Mouse (Mus musculus) kidney, adult 2 months (tissue): ENCODE data around the gene Hrasls5. TPM values are rescaled to one million over a fixed set of nuclear protein-coding genes. Genes with fewer than 3 reads are reported as not detected.

ENCODE experiments used
- DNase-seq: peaks from one replicate; pipeline ENCODE4 v3.0.0; 2021
- H3K27ac ChIP-seq: fragments of 200-500 bp; 2 replicates; pipeline ENCODE4 v1.5.1; 2012; ENCODE audit warnings: low read depth, low read length, control low read depth, inconsistent platforms; ENCODE audit not compliant: insufficient read depth
- H3K27me3 ChIP-seq: fragments of 200-500 bp; replicated peaks from 2 replicates; pipeline ENCODE4 v1.6.1; 2012; ENCODE audit warnings: mild to moderate bottlenecking, moderate library complexity, low read length, inconsistent platforms; ENCODE audit not compliant: control insufficient read depth, insufficient read depth
- H3K36me3 ChIP-seq: fragments of 200-500 bp; 2 replicates; pipeline ENCODE4 v1.6.1; 2012; ENCODE audit warnings: mild to moderate bottlenecking, moderate library complexity, low read length, inconsistent platforms; ENCODE audit not compliant: control insufficient read depth, insufficient read depth
- H3K4me1 ChIP-seq: fragments of 200-500 bp; 2 replicates; pipeline ENCODE4 v1.6.1; 2011; ENCODE audit warnings: low read length; ENCODE audit not compliant: control insufficient read depth, insufficient read depth
- H3K4me3 ChIP-seq: fragments of 200-500 bp; 2 replicates; pipeline ENCODE4 v1.5.1; 2011; ENCODE audit warnings: mild to moderate bottlenecking, low read depth, low read length, control low read depth; ENCODE audit not compliant: insufficient read depth
- CTCF ChIP-seq: fragments of 200-500 bp; conservative IDR thresholded peaks from 2 replicates; pipeline ENCODE4 v1.5.1; 2011; ENCODE audit warnings: low read depth, mild to moderate bottlenecking, control low read depth, low read length, moderate library complexity, mixed read lengths; ENCODE audit not compliant: insufficient read depth, insufficient read length
- POLR2A ChIP-seq: fragments of 200-500 bp; IDR thresholded peaks from one replicate; pipeline ENCODE4 v1.6.1; 2011; ENCODE audit warnings: low read depth, low read length, control low read depth
- WGBS: fragments of 180-500 bp; shearing (Covaris S2); methylation state at CpG from one replicate; pipeline ENCODE4 v1.1.7; 2018; 5-methylcytosine and 5-hydroxymethylcytosine counted together
- polyA plus RNA-seq: library from polyadenylated mRNA; depleted of rRNA; stranded (reverse); fragments of >200 nt; gene quantifications from 2 replicates; pipeline ENCODE4 v1.2.3, GENCODE M21; 2012

Gene Hrasls5
- polyA plus RNA-seq, 1 experiment = 0.42 TPM

DNA sequence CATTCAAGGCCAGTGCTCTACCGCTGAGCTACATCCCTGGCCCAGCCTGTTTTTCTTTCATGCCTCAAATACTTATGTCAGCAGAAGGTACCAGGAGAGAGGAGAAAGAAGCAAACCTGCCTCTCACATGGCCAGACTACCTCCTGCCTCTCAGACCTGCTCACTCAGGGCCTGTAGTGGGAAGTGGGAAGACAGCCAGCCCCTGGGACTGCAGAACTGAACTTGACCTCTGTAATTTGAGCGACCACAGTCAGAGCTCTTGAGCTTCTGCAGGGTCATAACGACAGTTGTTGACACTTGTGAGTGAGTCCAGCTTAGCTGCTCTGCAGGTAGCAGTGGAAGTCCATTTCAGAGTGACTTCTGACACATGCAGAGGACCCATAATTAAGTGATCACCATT lies 20.3 kb upstream of the Hrasls5 start:
- Histone ChIP-seq H3K36me3 (no peaks in the 10 kb centered on the region), H3K4me1 (0 out of 2 replicates have a peak, but pooled peaks cover 3% of the 10 kb centered on the region), H3K27me3 (no peaks in the 10 kb centered on the region), H3K4me3 (no peak overlapping the region), H3K27ac (no peak overlapping the region)
- peak; percentile 60 for DNase-seq
- WGBS = 36% methylated on average over 3 of the region's 3 CpGs
- TF ChIP-seq POLR2A = no peak
- TF ChIP-seq CTCF = no peak

DNA sequence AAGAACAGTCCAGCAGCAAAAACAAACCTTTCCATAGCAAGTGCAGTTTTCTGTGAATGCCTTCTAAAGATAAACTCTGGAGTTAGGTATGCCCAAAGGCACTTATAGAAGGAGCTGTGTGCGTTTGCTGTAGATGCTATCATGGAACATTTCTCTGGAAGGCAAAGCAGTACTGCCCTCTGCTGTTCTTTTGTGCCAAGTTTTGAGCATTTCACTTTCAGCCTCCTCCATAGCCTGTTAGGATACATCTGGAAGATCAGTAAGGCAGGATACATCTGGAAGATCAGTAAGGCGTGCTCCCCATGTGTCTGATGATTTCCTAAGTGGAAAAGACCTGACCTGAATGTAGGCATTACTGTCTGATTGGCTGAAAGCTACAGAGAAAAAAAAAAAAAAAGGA lies 16.8 kb upstream of the Hrasls5 start:
- Histone ChIP-seq H3K27me3 (no peaks in the 10 kb centered on the region), H3K36me3 (no peaks in the 10 kb centered on the region), H3K4me1 (0 out of 2 replicates have a peak, but pooled peaks cover 3% of the 10 kb centered on the region), H3K27ac (no peak overlapping the region), H3K4me3 (no peak overlapping the region)
- peak; percentile 67 for DNase-seq
- 28% methylated on average over 2 of the region's 2 CpGs for WGBS
- TF ChIP-seq POLR2A (no peak), CTCF (peak; percentile 55)

DNA sequence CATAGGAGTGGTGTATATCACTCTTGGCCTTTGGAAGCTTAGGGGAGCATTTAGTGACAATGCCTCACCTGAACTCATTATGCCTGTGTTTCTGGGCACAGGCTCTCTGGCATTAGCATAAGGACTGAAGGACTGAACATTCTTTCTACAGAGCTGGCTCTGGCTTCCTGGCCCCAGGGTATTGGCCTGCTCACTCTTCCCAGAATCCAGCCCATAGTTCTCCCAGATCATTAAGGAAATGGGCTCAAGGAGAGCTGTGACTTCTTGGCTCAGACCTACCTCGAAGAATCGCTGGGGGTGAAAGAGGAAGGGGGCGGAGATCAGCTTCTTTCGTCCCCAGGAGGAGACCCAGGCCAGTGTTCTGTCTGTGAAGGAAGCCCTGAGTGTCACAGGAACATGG lies 13.9 kb upstream of the Hrasls5 start:
- Histone ChIP-seq H3K36me3 (no peaks in the 10 kb centered on the region), H3K4me1 (no peaks in the 10 kb centered on the region), H3K27ac (no peak overlapping the region), H3K4me3 (no peak overlapping the region), H3K27me3 (no peaks in the 10 kb centered on the region)
- WGBS = 52% methylated on average over 4 of the region's 4 CpGs
- TF ChIP-seq POLR2A (no peak), CTCF (no peak)
- peak; percentile 55 for DNase-seq

DNA sequence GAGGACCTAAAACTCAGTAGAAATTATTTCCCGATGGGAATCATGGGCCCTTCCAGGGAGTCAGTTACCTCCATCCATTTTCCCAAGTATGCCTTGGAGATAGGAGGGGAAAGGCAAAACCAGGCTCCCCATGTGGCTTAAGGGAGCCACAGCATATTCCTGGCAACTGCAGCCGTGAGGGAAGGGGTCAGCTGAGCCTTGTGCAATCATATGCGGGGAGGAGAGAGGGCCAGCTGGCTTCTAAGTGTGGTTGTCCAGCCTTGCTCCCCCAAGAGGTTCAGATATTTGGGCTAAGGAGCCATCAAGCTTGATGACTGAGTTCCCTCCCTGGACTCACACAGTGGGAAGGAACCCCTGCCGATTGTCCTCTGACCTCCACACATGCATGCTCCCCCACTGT lies 10.8 kb upstream of the Hrasls5 start:
- Histone ChIP-seq H3K27me3 (no peaks in the 10 kb centered on the region), H3K4me1 (peaks cover under 1% of the 10 kb centered on the region; the same call in 1 of the 2 replicates), H3K36me3 (no peaks in the 10 kb centered on the region), H3K4me3 (no peak overlapping the region), H3K27ac (no peak overlapping the region)
- DNase-seq = no peak
- TF ChIP-seq POLR2A (no peak), CTCF (no peak)
- 92% methylated on average over 4 of the region's 4 CpGs for WGBS

DNA sequence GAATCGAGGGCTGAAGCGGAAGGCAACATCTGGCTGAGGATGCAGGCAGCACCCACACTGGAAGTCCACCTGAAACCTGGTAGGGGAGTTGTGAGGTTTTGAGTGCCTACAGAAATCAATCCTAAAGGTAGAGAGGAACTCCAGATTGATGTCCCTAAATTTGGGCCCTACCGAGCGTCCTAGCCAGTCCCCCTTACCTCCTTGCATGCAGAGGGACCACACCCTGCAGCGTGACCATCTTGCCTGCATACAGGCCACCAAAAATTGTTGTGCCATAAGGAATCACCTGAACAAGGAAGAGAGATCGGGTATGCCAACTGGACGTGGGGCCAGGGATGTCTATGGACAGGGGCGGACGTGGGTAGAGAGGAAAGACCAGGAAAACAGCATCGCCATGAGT lies 8.2 kb upstream of the Hrasls5 start:
- WGBS = 96% methylated on average over 10 of the region's 10 CpGs
- no peak overlapping the region for H3K27ac ChIP-seq

GRCm38 (mm10) chr19:7605013-7605412 lies 7.3 kb upstream of the Hrasls5 start:
- peaks cover 3% of the 10 kb centered on the region; the same call in 1 of the 2 replicates for H3K4me1 ChIP-seq
- H3K4me3 ChIP-seq = no peak overlapping the region
- TF ChIP-seq CTCF (no peak), POLR2A (no peak)
- H3K27me3 ChIP-seq = no peaks in the 10 kb centered on the region
- DNase-seq = no peak
- H3K27ac ChIP-seq = no peak overlapping the region
- H3K36me3 ChIP-seq = no peaks in the 10 kb centered on the region

More for the DNA sequence above, 8.2 kb upstream of the Hrasls5 start:
- no peak for TF ChIP-seq POLR2A
- TF ChIP-seq CTCF = no peak
- Histone ChIP-seq H3K36me3 (no peaks in the 10 kb centered on the region), H3K4me1 (peaks cover 3% of the 10 kb centered on the region; the same call in 1 of the 2 replicates), H3K4me3 (no peak overlapping the region), H3K27me3 (no peaks in the 10 kb centered on the region)
- DNase-seq = no peak

DNA sequence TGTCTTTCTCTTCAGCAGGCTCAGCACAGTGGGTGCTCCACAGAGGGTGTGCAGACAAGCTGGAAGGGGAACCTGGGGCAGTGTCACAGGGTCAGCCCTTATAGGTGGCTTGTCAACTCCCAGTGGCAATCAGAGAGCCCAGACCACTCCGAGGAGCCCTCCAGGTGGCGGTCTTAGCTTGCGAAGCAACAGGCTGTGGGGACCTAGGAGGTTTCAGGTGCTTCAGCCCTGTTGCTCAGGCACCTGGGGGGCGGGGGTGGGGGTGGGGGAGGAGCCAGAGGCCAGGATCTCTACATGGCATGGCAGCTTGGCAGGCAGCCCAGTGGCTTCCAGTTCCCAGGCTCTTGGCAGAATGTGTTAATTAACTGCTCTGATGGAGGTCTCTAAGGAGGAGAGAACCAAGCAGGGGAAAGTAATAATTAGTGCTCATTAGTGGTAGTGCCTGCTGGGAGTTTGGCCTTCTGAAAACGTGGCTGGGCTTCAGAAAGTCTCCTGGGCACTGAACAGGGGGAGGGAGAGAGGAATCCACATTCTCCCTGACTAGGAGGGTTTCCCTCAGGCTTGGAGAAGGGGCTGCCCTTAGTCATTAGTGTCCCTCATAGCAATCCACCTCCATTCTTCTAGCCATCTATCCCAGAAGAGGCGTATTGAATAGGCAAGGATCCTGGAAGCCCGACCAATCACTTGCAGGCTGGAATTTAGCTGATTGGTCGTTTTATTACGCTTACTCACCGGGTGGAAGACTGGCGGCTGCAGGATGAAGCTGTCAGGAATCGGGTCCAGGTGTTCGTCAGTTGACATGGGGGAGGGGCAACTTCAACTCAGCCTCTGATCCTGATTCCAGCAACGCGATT lies 6.2 kb upstream of the Hrasls5 start:
- H3K27ac ChIP-seq = no peak overlapping the region
- no peaks in the 10 kb centered on the region for H3K36me3 ChIP-seq
- no peaks in the 10 kb centered on the region for H3K27me3 ChIP-seq
- peaks cover 3% of the 10 kb centered on the region; the same call in 1 of the 2 replicates for H3K4me1 ChIP-seq
- 7% methylated on average over 15 of the region's 15 CpGs for WGBS
- no peak overlapping the region for H3K4me3 ChIP-seq
- DNase-seq = peak; percentile 89
- TF ChIP-seq CTCF (no peak; the same call in 1 of the 2 replicates), POLR2A (no peak)
